Mouse (Mus musculus) duodenum, adult 2 months (tissue): ENCODE results near the gene Gcsam. TPM values are rescaled to one million over a fixed set of nuclear protein-coding genes. Genes with fewer than 3 reads are reported as not detected.

Source experiments
- polyA plus RNA-seq: library from polyadenylated mRNA; depleted of rRNA; stranded (reverse); fragments of >200 nt; gene quantifications from 2 replicates; pipeline ENCODE4 v1.2.3, GENCODE M21; 2012; ENCODE audit warnings: low replicate concordance; rRNA removed

The Gcsam gene
- polyA plus RNA-seq, result 0.08 TPM in 1 of 2 replicates, not detected in the other

GRCm38 (mm10) chr16:45610267-45610666, at the start of gene Gcsam:
Gene Gcsam, plus strand, starts transcription at chr16:45610380.

GRCm38 (mm10) chr16:45653934-45654332, 43.8 kb downstream of the Gcsam start, which contains the start of gene BC016579:
Gene BC016579, minus strand, starts transcription at chr16:45654068.

Other genes starting within 250 kb of the Gcsam start
- gene Cd200, start 201.3 kb upstream of the Gcsam start, polyA plus RNA-seq, result 14.8 and 20.3 TPM in 2 replicates
- gene Gm609, start 117.4 kb upstream of the Gcsam start, polyA plus RNA-seq, result 0.46 and 0.88 TPM in 2 replicates
- 0.39 and 1.3 TPM in 2 replicates for gene Gm17783, start 78.3 kb upstream of the Gcsam start, polyA plus RNA-seq
- not detected in 2 replicates for gene Slc9c1, start 75.1 kb upstream of the Gcsam start, polyA plus RNA-seq
- gene BC016579, start 43.7 kb downstream of the Gcsam start, polyA plus RNA-seq, result 0.82 and 1.8 TPM in 2 replicates
- gene Tmprss7, start 83.3 kb downstream of the Gcsam start, polyA plus RNA-seq, result 0.05 and 0.17 TPM in 2 replicates
- 0.55 and 0.58 TPM in 2 replicates for gene Tagln3, start 114.2 kb downstream of the Gcsam start, polyA plus RNA-seq
- 2.0 TPM in 2 replicates for gene Abhd10, start 132.6 kb downstream of the Gcsam start, polyA plus RNA-seq